Mouse (Mus musculus): ENCODE data around the gene B3gnt9. TPM values are rescaled to one million over a fixed set of nuclear protein-coding genes. Genes with fewer than 3 reads are reported as not detected.

The B3gnt9 gene
- polyA plus RNA-seq, 1 experiment: 11.6 TPM

DNA sequence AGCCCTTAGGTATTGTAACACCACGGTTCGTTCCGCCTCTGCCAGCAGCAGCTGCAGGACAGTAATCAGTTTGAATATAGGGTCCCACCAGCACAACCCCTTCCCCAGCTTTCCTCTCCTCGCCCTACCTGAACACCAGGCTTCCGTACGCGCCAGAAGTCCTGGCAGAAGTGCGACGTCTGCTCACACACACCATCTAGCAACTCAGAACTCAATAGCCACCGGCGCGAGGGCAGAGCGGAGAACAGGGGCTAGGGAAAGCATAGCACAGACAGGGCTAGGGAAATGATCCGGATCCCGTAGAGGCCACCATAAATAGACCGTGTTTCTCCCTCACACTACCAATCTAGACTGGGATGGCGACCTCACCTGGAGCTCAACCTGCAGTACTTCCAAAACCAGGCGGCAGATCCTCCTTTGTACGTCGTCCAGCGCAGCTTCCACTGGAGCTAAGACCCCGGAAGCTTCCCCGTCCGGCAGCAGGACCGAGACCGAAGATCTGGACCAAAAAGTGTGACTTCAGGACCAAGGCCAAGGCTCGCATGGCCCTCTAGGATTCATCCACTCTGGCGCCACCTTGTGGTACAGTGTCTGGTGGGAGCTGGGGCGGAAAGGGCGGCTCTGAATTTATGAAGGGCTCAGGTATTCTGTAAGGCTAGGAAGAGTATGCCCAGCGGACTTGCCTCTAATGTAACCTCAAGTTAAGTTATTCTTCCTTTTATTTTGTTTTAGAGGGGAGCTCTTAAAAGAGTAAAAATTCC, 35.8 kb upstream of the B3gnt9 start:
- Histone ChIP-seq H3K4me3 (ENCODE audit: control insufficient read depth, insufficient read depth, low read length) (no peak overlapping the region), H3K36me3 (ENCODE audit: control insufficient read depth, insufficient read depth, low read length) (no peaks in the 10 kb centered on the region), H3K27ac (ENCODE audit: control insufficient read depth, insufficient read depth, low read length) (no peak overlapping the region), H3K4me1 (replicated peaks; ENCODE audit: control insufficient read depth, insufficient read depth, low read length) (peaks cover 25% of the 10 kb centered on the region), H3K27me3 (ENCODE audit: control insufficient read depth, insufficient read depth, low read length) (no peaks in the 10 kb centered on the region)
- peak; percentile 91 for DNase-seq
- WGBS: 30% methylated on average over 31 of the region's 31 CpGs
- TF ChIP-seq CTCF (IDR thresholded peaks at IDR 0.05; ENCODE audit: borderline replicate concordance, control insufficient read depth, extremely low read depth, insufficient read depth, low read length, poor library complexity): peak; percentile 94
- 0 out of 2 replicates have a peak, but pooled peaks have one; percentile 19 for TF ChIP-seq POLR2A (IDR thresholded peaks at IDR 0.05; ENCODE audit: control insufficient read depth, extremely low read depth, insufficient read depth, low read length, poor library complexity)

- Histone ChIP-seq H3K36me3 (ENCODE audit: control insufficient read depth, insufficient read depth, low read length) (no peaks in the 10 kb centered on the region), H3K4me1 (replicated peaks; ENCODE audit: control insufficient read depth, insufficient read depth, low read length) (peaks cover 17% of the 10 kb centered on the region), H3K27me3 (ENCODE audit: control insufficient read depth, insufficient read depth, low read length) (no peaks in the 10 kb centered on the region), H3K27ac (ENCODE audit: control insufficient read depth, insufficient read depth, low read length) (peak within 1 kb of the TSS; percentile 52; the same call in 1 of the 2 replicates), H3K4me3 (ENCODE audit: control insufficient read depth, insufficient read depth, low read length) (peak within 1 kb of the TSS; percentile 77)
- DNase-seq: peak; percentile 66
- TF ChIP-seq POLR2A (IDR thresholded peaks at IDR 0.05; ENCODE audit: control insufficient read depth, extremely low read depth, insufficient read depth, low read length, poor library complexity) (no peak), CTCF (IDR thresholded peaks at IDR 0.05; ENCODE audit: borderline replicate concordance, control insufficient read depth, extremely low read depth, insufficient read depth, low read length, poor library complexity) (no peak)
- WGBS: 8% methylated on average over 43 of the region's 43 CpGs
Observed at GRCm38 (mm10) chr8:105289805-105290460, 35.0 kb upstream of the B3gnt9 start, which contains the start of gene 4931428F04Rik. Gene 4931428F04Rik (minus strand): TSS chr8:105289864.

- WGBS: under 1% methylated on average over 53 of the region's 53 CpGs
- Histone ChIP-seq H3K4me1 (replicated peaks; ENCODE audit: control insufficient read depth, insufficient read depth, low read length) (peaks cover 17% of the 10 kb centered on the region), H3K36me3 (ENCODE audit: control insufficient read depth, insufficient read depth, low read length) (no peaks in the 10 kb centered on the region), H3K4me3 (ENCODE audit: control insufficient read depth, insufficient read depth, low read length) (peak overlapping the region; percentile 77), H3K27me3 (ENCODE audit: control insufficient read depth, insufficient read depth, low read length) (no peaks in the 10 kb centered on the region), H3K27ac (ENCODE audit: control insufficient read depth, insufficient read depth, low read length) (peak overlapping the region; percentile 52; the same call in 1 of the 2 replicates)
- TF ChIP-seq CTCF (IDR thresholded peaks at IDR 0.05; ENCODE audit: borderline replicate concordance, control insufficient read depth, extremely low read depth, insufficient read depth, low read length, poor library complexity) (0 out of 2 replicates have a peak, but pooled peaks have one; percentile 28), POLR2A (IDR thresholded peaks at IDR 0.05; ENCODE audit: control insufficient read depth, extremely low read depth, insufficient read depth, low read length, poor library complexity) (peak; percentile 43; the same call in 1 of the 2 replicates)
- peak; percentile 97 for DNase-seq
Observed at GRCm38 (mm10) chr8:105288958-105289732, 34.2 kb upstream of the B3gnt9 start.

GRCm38 (mm10) chr8:105288231-105288630, 33.3 kb upstream of the B3gnt9 start:
- peaks cover 17% of the 10 kb centered on the region for H3K4me1 ChIP-seq (replicated peaks; ENCODE audit: control insufficient read depth, insufficient read depth, low read length)
- no peak for TF ChIP-seq CTCF (IDR thresholded peaks at IDR 0.05; ENCODE audit: borderline replicate concordance, control insufficient read depth, extremely low read depth, insufficient read depth, low read length, poor library complexity)
- TF ChIP-seq POLR2A (IDR thresholded peaks at IDR 0.05; ENCODE audit: control insufficient read depth, extremely low read depth, insufficient read depth, low read length, poor library complexity): no peak
- 98% methylated on average over 5 of the region's 5 CpGs for WGBS
- no peaks in the 10 kb centered on the region for H3K36me3 ChIP-seq (ENCODE audit: control insufficient read depth, insufficient read depth, low read length)
- H3K4me3 ChIP-seq (ENCODE audit: control insufficient read depth, insufficient read depth, low read length): no peak overlapping the region
- H3K27me3 ChIP-seq (ENCODE audit: control insufficient read depth, insufficient read depth, low read length): no peaks in the 10 kb centered on the region
- H3K27ac ChIP-seq (ENCODE audit: control insufficient read depth, insufficient read depth, low read length): no peak overlapping the region
- no peak for DNase-seq

DNA sequence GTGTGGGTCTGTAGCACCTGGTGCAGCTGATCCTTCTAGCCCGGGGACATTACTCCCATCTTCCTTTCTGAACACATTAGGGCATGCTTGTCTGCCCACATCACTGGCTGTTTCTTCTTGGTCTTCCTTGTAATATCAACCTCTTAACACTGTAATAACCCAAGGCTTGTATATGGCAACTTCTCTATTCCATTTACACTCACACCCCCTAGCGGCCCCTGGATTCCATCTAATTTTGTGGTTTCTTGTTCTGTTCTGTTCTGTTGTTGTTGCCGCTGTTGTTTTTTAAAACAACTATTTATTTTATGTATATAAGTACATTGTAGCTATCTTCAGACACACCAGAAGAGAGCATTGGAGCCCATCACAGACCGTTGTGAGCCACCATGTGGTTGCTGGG, 32.0 kb upstream of the B3gnt9 start:
- TF ChIP-seq POLR2A (IDR thresholded peaks at IDR 0.05; ENCODE audit: control insufficient read depth, extremely low read depth, insufficient read depth, low read length, poor library complexity) (no peak), CTCF (IDR thresholded peaks at IDR 0.05; ENCODE audit: borderline replicate concordance, control insufficient read depth, extremely low read depth, insufficient read depth, low read length, poor library complexity) (no peak)
- Histone ChIP-seq H3K4me3 (ENCODE audit: control insufficient read depth, insufficient read depth, low read length) (no peak overlapping the region), H3K4me1 (replicated peaks; ENCODE audit: control insufficient read depth, insufficient read depth, low read length) (peaks cover 20% of the 10 kb centered on the region), H3K27ac (ENCODE audit: control insufficient read depth, insufficient read depth, low read length) (no peak overlapping the region), H3K36me3 (ENCODE audit: control insufficient read depth, insufficient read depth, low read length) (no peaks in the 10 kb centered on the region), H3K27me3 (ENCODE audit: control insufficient read depth, insufficient read depth, low read length) (no peaks in the 10 kb centered on the region)
- no peak for DNase-seq
- WGBS: 89% methylated on average over 4 of the region's 4 CpGs

GRCm38 (mm10) chr8:105285514-105285913, 30.6 kb upstream of the B3gnt9 start:
- no peak for DNase-seq
- TF ChIP-seq CTCF (IDR thresholded peaks at IDR 0.05; ENCODE audit: borderline replicate concordance, control insufficient read depth, extremely low read depth, insufficient read depth, low read length, poor library complexity) (no peak), POLR2A (IDR thresholded peaks at IDR 0.05; ENCODE audit: control insufficient read depth, extremely low read depth, insufficient read depth, low read length, poor library complexity) (no peak)
- WGBS: 94% methylated on average over 12 of the region's 12 CpGs
- peaks cover 17% of the 10 kb centered on the region for H3K4me1 ChIP-seq (replicated peaks; ENCODE audit: control insufficient read depth, insufficient read depth, low read length)
- no peak overlapping the region for H3K4me3 ChIP-seq (ENCODE audit: control insufficient read depth, insufficient read depth, low read length)
- H3K27me3 ChIP-seq (ENCODE audit: control insufficient read depth, insufficient read depth, low read length): no peaks in the 10 kb centered on the region
- no peaks in the 10 kb centered on the region for H3K36me3 ChIP-seq (ENCODE audit: control insufficient read depth, insufficient read depth, low read length)
- no peak overlapping the region for H3K27ac ChIP-seq (ENCODE audit: control insufficient read depth, insufficient read depth, low read length)

Data from thymus, adult 2 months (tissue).